Mouse (Mus musculus) heart, embryonic 12.5 days (tissue): Measurements from ENCODE around the gene Macrod1. TPM values are rescaled to one million over a fixed set of nuclear protein-coding genes. Genes with fewer than 3 reads are reported as not detected.

Experiments
- polyA plus RNA-seq: library from polyadenylated mRNA; unstranded; fragments of >200 nt; fragmentation: Nextera tagmentation; extraction: Ambion mirVana; gene quantifications from 2 replicates; pipeline ENCODE4 v1.2.1, GENCODE M21; 2016

Macrod1 gene
- polyA plus RNA-seq, 1 experiment from 2014 or later, result 29.0 TPM

Other genes starting within 250 kb of the Macrod1 start
- 14.8 and 19.3 TPM in 2 replicates for gene Rps6ka4, start 216.2 kb upstream of the Macrod1 start, polyA plus RNA-seq
- 0.47 and 0.55 TPM in 2 replicates for gene Ccdc88b, start 198.6 kb upstream of the Macrod1 start, polyA plus RNA-seq
- 85.9 and 92.9 TPM in 2 replicates for gene Trmt112, start 147.1 kb upstream of the Macrod1 start, polyA plus RNA-seq
- 202 and 218 TPM in 2 replicates for gene Prdx5, start 146.7 kb upstream of the Macrod1 start, polyA plus RNA-seq
- gene Esrra, start 135.0 kb upstream of the Macrod1 start, polyA plus RNA-seq, result 27.4 and 30.2 TPM in 2 replicates
- 2.2 and 2.3 TPM in 2 replicates for gene Catsperz, start 131.4 kb upstream of the Macrod1 start, polyA plus RNA-seq
- gene Kcnk4, start 122.3 kb upstream of the Macrod1 start, polyA plus RNA-seq, result 0.14 and 0.29 TPM in 2 replicates
- gene Bad, start 114.9 kb upstream of the Macrod1 start, polyA plus RNA-seq, result 53.4 and 54.5 TPM in 2 replicates
- gene Gpr137, start 114.3 kb upstream of the Macrod1 start, polyA plus RNA-seq, result 21.0 and 23.7 TPM in 2 replicates
- 194 and 198 TPM in 2 replicates for gene Ppp1r14b, start 81.8 kb upstream of the Macrod1 start, polyA plus RNA-seq
- gene Plcb3, start 80.3 kb upstream of the Macrod1 start, polyA plus RNA-seq, result 26.6 and 28.9 TPM in 2 replicates
- 73.3 and 81.9 TPM in 2 replicates for gene Fkbp2, start 76.3 kb upstream of the Macrod1 start, polyA plus RNA-seq
- 126 and 136 TPM in 2 replicates for gene Vegfb, start 69.2 kb upstream of the Macrod1 start, polyA plus RNA-seq
- gene Dnajc4, start 64.2 kb upstream of the Macrod1 start, polyA plus RNA-seq, result 32.7 and 33.9 TPM in 2 replicates
- gene Nudt22, start 60.7 kb upstream of the Macrod1 start, polyA plus RNA-seq, result 22.4 and 23.6 TPM in 2 replicates
- gene Trpt1, start 60.7 kb upstream of the Macrod1 start, polyA plus RNA-seq, result 13.3 and 14.3 TPM in 2 replicates
- gene Fermt3, start 37.3 kb upstream of the Macrod1 start, polyA plus RNA-seq, result 9.3 and 11.7 TPM in 2 replicates
- gene Stip1, start 16.8 kb upstream of the Macrod1 start, polyA plus RNA-seq, result 228 and 236 TPM in 2 replicates
- gene Flrt1, start 48.9 kb downstream of the Macrod1 start, polyA plus RNA-seq, result 0.81 and 0.87 TPM in 2 replicates
- gene Otub1, start 149.5 kb downstream of the Macrod1 start, polyA plus RNA-seq, result 151 and 154 TPM in 2 replicates
- 2,134 and 2,138 TPM in 2 replicates for gene Cox8a, start 160.8 kb downstream of the Macrod1 start, polyA plus RNA-seq
- gene Naa40, start 184.4 kb downstream of the Macrod1 start, polyA plus RNA-seq, result 64.1 and 66.3 TPM in 2 replicates
- gene Rcor2, start 210.5 kb downstream of the Macrod1 start, polyA plus RNA-seq, result 16.3 and 16.5 TPM in 2 replicates